Mouse (Mus musculus): ENCODE measurements around the gene Crocc. TPM values are rescaled to one million over a fixed set of nuclear protein-coding genes. Genes with fewer than 3 reads are reported as not detected.

The Crocc gene
- polyA plus RNA-seq, 1 experiment from 2014 or later: 10.0 TPM

DNA sequence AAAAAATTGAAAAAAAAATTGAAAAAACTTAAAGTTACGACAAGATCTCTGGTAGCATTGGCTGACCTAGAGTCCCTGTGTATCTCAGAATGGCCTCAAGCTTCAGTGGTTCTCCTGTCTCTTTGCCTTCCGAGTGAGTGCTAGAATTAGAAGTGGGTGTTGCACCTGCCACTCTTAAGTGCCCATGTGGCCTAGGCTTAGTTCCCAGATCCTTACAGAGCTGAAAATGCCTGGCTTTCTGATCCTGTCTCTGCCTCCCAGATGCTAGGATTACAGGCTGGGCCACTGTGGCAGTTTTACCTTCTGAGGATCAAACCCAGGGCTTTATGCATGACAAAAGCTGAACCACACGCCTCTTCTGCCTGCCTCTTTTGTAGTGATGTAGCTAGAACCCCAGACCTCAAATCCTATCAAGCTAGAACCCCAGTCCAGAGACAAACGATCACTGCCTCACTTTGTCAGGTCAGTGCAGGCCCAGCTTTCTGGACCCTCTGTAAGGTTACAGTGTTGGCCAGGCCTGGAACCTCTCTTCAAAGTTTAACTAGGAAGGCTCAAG, 3.8 kb upstream of the Crocc start:
- peaks cover 38% of the 10 kb centered on the region for H3K36me3 ChIP-seq (replicated peaks)
- no peak overlapping the region for H3K27ac ChIP-seq
- 82% methylated on average over 4 of the region's 4 CpGs for WGBS
- no peak for DNase-seq (ENCODE audit: extremely low spot score, low spot score)
- H3K27me3 ChIP-seq (ENCODE audit: poor library complexity, severe bottlenecking): no peaks in the 10 kb centered on the region
- H3K4me1 ChIP-seq: peaks cover 26% of the 10 kb centered on the region
- no peaks in the 10 kb centered on the region for H3K9me3 ChIP-seq
- H3K4me3 ChIP-seq: no peak overlapping the region

DNA sequence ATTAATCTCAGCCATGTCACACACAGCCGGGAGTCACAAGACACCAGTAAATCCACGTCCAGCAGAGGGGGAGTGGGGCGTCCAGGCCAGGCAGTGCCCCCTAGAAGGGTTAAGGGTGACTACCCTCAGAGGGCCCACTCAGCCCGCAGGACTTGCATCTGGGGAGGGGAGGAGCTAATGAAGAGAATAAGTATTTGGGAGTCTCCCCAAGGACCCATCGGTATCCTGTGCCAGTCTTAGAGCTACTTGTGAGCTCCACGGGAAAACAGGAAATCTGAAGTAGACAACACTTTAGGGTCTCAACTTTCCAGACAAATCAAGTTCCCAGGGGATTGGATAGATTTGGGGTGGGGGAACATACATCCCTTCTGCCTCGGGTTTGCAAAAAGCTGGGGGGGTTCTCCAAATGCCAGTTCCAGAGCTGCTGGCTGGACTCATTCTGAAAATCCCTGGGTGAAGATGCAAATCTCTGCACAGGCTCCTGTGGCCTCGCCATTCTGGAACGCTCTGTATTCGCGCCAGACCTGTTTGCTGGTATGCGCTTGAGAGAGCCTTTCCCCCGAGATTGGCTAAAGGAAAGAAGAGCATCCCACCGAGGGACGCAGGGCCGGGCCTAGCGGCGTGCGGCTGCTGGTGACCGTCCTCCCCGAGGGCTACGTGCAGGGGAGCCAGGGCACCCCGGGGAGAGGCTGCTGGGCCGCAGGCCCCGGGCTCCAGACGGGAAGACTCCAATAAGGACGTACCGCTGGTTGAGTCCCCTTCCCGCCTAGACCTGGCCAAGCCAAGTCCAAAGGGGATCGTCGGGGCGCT, 529 bp downstream of the Crocc start:
- no peaks in the 10 kb centered on the region for H3K27me3 ChIP-seq (ENCODE audit: poor library complexity, severe bottlenecking)
- peak overlapping the region; percentile 94 for H3K27ac ChIP-seq
- H3K36me3 ChIP-seq (replicated peaks): peaks cover 33% of the 10 kb centered on the region
- peaks cover 39% of the 10 kb centered on the region for H3K4me1 ChIP-seq
- peak; percentile 32 for DNase-seq (ENCODE audit: extremely low spot score, low spot score)
- peak overlapping the region; percentile 68 for H3K4me3 ChIP-seq
- 3% methylated on average over 31 of the region's 32 CpGs for WGBS
- no peaks in the 10 kb centered on the region for H3K9me3 ChIP-seq

DNA sequence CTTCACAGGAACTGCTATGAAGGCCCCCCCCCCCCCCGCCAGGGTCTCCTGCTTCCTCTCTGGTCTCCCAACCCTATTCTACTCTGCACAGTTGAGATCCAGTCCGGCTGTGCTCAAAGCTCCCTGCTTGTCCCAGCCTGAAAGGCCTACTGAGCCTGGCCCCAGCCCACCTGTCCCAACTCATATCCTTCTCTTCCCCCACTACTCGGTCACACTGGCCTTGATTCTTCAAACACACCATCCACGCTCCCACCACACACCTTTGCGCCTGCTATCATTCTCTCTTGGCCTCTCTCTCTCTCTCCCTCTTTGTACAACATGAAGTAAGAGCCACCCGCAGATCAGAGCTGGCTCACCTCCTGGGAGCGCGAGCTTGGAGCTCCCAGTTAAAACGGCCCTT, 1.5 kb downstream of the Crocc start:
- Histone ChIP-seq H3K27ac (peak overlapping the region; percentile 51), H3K4me1 (peaks cover 49% of the 10 kb centered on the region), H3K27me3 (ENCODE audit: poor library complexity, severe bottlenecking) (no peaks in the 10 kb centered on the region), H3K4me3 (peak overlapping the region; percentile 68; the same call in 1 of the 2 replicates), H3K36me3 (replicated peaks) (peaks cover 42% of the 10 kb centered on the region), H3K9me3 (no peaks in the 10 kb centered on the region)
- 89% methylated on average over 9 of the region's 9 CpGs for WGBS
- no peak for DNase-seq (ENCODE audit: extremely low spot score, low spot score)

DNA sequence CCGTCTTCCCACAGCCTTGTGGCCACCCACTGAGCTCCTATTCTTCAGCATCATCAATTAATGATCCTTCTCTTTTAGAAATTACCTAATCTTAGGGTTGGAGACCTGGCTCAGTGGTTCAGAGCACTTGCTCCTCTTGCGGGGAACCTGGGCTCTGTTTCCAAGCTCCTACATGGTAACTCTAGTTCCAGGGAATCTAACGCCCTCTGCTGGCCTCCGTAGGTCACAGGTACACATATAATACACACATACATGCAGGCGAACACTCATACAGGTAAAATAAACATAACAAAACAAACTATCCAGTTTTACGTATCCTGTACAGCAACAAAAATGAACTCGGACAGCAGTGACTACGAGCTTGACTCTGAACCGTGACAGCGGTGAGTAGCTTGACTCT, 3.4 kb downstream of the Crocc start:
- Histone ChIP-seq H3K9me3 (no peaks in the 10 kb centered on the region), H3K4me3 (no peak overlapping the region), H3K27ac (no peak overlapping the region), H3K27me3 (ENCODE audit: poor library complexity, severe bottlenecking) (no peaks in the 10 kb centered on the region), H3K4me1 (peaks cover 68% of the 10 kb centered on the region), H3K36me3 (replicated peaks) (peaks cover 51% of the 10 kb centered on the region)
- WGBS: 92% methylated on average over 10 of the region's 10 CpGs
- no peak for DNase-seq (ENCODE audit: extremely low spot score, low spot score)

DNA sequence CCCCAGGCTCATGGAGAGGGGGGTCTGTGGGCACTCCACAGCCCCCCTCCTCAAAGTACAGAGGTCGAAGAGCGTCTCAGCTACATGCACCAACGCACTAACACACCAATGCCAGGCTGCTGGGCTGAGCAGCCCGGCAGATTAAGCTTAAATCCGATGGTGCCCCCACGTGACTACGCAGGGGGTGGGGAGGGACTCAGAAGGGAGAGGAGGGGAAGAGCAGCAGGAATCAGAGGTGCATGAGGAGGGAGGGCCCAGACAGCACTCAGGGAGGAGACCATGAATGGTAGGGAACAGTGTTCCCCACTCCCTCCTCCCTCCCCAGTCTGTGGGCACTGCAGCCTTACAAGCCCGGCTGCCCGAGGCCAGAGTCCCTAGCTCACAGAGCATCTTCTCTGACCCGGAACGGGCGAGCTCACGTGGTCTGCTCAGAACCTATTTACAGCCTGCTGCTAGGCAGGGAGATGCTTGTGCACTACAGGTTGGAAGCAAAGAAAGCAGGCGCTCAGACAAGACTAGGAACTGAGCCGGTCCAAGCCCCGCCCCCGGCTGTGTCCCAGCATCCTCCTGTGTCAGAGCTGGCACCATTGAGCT, 6.7 kb downstream of the Crocc start:
- Histone ChIP-seq H3K27me3 (ENCODE audit: poor library complexity, severe bottlenecking) (no peaks in the 10 kb centered on the region), H3K9me3 (no peaks in the 10 kb centered on the region), H3K27ac (peak overlapping the region; percentile 85), H3K4me1 (peaks cover 70% of the 10 kb centered on the region), H3K36me3 (replicated peaks) (peaks cover 63% of the 10 kb centered on the region), H3K4me3 (peak overlapping the region; percentile 35)
- WGBS: 5% methylated on average over 17 of the region's 17 CpGs
- DNase-seq (ENCODE audit: extremely low spot score, low spot score): peak; percentile 61

DNA sequence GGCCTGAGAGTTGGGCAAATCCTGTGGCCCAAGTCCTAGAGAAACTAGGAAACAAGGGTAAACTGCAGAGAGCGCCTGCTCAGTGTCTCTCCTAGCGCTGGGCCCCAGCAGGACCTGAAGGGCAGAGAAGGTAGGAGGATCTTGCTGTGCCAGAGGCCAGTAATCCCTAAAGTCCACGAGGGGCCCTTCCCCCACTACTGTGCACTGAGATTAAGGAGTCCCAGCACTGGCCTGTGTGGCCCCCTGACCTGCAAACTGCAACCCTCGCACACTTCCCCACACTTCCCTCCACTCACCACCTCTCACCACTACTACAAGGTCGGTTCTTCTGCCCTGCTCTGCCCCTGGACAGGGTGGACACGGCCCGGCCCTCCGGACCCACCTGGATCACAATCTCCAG, 7.2 kb downstream of the Crocc start:
- 23% methylated on average over 8 of the region's 8 CpGs for WGBS
- H3K36me3 ChIP-seq (replicated peaks): peaks cover 66% of the 10 kb centered on the region
- DNase-seq (ENCODE audit: extremely low spot score, low spot score): no peak
- H3K27ac ChIP-seq: peak overlapping the region; percentile 85
- peak overlapping the region; percentile 35 for H3K4me3 ChIP-seq
- H3K4me1 ChIP-seq: peaks cover 74% of the 10 kb centered on the region
- H3K27me3 ChIP-seq (ENCODE audit: poor library complexity, severe bottlenecking): no peaks in the 10 kb centered on the region
- H3K9me3 ChIP-seq: no peaks in the 10 kb centered on the region

DNA sequence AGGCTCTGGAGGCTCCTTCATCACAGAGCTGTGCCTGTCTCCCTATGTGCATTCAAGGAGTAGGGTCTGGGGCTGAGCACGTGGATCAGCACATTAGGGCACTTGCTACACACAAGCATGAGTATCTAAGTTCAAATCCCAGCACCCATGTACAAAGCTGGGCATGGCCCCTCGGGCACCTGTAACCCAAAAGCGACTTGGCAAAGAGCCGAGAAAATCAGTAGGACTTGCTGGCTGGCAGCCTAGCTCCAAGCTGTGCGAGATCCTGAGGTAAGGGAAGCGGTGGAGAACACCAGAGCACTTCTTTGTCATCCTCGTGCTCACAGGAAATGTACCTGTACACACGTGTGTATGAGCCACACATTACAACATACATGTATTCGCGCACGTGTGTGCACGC, 7.9 kb downstream of the Crocc start:
- Histone ChIP-seq H3K36me3 (replicated peaks) (peaks cover 66% of the 10 kb centered on the region), H3K9me3 (no peaks in the 10 kb centered on the region), H3K27me3 (ENCODE audit: poor library complexity, severe bottlenecking) (no peaks in the 10 kb centered on the region), H3K4me3 (peak overlapping the region; percentile 35; the same call in 1 of the 2 replicates), H3K27ac (peak overlapping the region; percentile 85), H3K4me1 (peaks cover 81% of the 10 kb centered on the region)
- no peak for DNase-seq (ENCODE audit: extremely low spot score, low spot score)
- 82% methylated on average over 12 of the region's 12 CpGs for WGBS

DNA sequence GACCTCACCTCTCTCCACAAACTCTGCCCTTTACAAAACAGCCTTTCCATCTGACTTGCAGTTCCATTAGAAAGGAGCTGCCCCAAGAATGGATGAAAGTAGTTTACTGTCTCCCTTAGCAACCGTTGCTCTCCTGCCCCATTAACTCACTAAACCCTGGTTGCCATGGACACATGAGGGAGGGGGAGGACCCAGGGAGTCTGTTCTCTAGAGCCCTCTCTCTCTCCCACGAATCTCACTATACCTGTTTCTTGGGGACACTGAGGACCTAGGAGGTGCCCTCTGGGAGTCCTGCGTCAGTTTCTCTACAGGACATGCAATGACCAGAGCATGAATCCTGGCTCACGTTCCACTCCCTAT, 10.9 kb downstream of the Crocc start:
- no peaks in the 10 kb centered on the region for H3K9me3 ChIP-seq

DNA sequence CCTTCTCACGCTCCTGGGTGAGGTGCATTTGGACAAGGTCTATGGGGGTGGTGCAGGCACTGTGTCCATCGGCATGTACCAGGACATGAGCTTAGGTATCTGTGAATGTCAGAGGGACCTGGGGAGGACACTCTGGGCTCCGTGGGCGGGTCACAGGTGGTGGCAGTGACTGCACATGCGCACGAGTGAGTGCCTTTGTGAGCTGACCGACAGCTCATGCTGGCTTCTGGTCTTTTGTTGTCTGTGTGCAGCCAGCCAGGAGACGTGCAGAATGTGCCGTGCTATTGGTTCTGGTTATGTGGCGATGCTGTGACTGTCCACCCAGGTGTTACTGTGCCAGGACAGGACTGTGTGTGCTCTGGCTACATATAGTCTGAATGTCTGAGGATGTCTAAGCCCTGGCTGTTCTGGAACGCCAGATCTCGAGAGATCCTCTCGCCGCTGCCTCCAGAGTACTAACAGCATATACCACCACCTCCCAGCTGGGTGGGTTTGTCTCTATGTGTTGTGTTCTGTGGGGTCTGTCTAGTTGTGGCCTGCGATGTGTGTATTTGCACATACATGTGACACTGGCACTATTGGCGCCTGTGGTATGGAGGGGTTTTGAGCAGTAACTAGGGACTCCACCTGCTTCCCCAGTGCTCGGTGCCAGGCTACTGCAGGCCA, 11.4 kb downstream of the Crocc start:
- peaks cover 61% of the 10 kb centered on the region for H3K36me3 ChIP-seq (replicated peaks)
- H3K9me3 ChIP-seq: no peaks in the 10 kb centered on the region
- H3K27ac ChIP-seq: peak overlapping the region; percentile 90
- H3K4me1 ChIP-seq: peaks cover 78% of the 10 kb centered on the region
- H3K27me3 ChIP-seq (ENCODE audit: poor library complexity, severe bottlenecking): no peaks in the 10 kb centered on the region
- DNase-seq (ENCODE audit: extremely low spot score, low spot score): peak; percentile 42
- 54% methylated on average over 17 of the region's 17 CpGs for WGBS
- peak overlapping the region; percentile 31 for H3K4me3 ChIP-seq

More for the DNA sequence above, 10.9 kb downstream of the Crocc start:
- 28% methylated on average over 4 of the region's 4 CpGs for WGBS
- H3K27ac ChIP-seq: peak overlapping the region; percentile 90
- peak; percentile 86 for DNase-seq (ENCODE audit: extremely low spot score, low spot score)
- H3K4me3 ChIP-seq: peak overlapping the region; percentile 31
- H3K27me3 ChIP-seq (ENCODE audit: poor library complexity, severe bottlenecking): no peaks in the 10 kb centered on the region
- peaks cover 83% of the 10 kb centered on the region for H3K4me1 ChIP-seq
- peaks cover 60% of the 10 kb centered on the region for H3K36me3 ChIP-seq (replicated peaks)

DNA sequence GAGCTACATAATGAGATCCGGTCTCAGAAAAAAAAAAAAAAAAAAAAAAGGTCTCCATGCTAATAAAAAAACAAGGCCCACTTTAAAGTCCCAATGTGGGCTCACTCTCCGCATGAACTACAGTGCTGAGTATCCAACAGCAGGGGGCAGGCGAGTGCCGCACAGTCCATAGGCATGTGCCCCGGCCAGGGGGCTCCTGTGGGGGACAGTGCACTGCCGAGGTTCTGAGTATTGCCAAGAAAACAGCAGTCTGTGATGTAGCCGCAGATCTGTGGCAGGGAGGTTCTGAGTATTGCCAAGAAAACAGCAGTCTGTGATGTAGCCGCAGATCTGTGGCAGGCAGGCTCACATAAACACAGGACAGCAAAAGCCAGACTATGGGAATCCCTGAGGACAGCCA, 15.5 kb downstream of the Crocc start:
- Histone ChIP-seq H3K36me3 (replicated peaks) (peaks cover 80% of the 10 kb centered on the region), H3K27ac (peak overlapping the region; percentile 56; the same call in 1 of the 2 replicates)
- WGBS: 33% methylated on average over 8 of the region's 8 CpGs

DNA sequence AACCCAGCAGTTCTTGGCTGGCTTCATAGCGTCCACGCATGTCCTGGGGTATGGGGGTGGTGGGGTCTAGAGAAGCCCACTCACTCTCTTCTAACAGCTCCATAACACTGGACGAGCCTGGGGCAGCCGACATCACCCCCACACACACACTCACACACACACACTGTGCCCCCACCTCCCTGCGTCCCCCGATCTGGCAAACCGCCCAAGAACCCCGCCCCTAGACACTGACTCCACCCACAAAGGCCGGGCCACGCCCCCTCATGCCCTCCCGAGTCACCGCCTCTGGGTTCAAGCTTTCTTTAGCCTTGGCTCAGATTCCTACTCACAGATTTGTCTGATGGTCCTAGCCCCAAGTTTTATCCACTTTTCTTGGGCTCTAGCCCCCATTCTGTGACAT, 19.2 kb downstream of the Crocc start:
- 63% methylated on average over 12 of the region's 12 CpGs for WGBS
- H3K36me3 ChIP-seq (replicated peaks): peaks cover 94% of the 10 kb centered on the region

More for the DNA sequence above, 15.5 kb downstream of the Crocc start:
- Histone ChIP-seq H3K4me1 (peaks cover 48% of the 10 kb centered on the region), H3K27me3 (ENCODE audit: poor library complexity, severe bottlenecking) (no peaks in the 10 kb centered on the region), H3K4me3 (no peak overlapping the region), H3K9me3 (no peaks in the 10 kb centered on the region)
- peak; percentile 74 for DNase-seq (ENCODE audit: extremely low spot score, low spot score)

DNA sequence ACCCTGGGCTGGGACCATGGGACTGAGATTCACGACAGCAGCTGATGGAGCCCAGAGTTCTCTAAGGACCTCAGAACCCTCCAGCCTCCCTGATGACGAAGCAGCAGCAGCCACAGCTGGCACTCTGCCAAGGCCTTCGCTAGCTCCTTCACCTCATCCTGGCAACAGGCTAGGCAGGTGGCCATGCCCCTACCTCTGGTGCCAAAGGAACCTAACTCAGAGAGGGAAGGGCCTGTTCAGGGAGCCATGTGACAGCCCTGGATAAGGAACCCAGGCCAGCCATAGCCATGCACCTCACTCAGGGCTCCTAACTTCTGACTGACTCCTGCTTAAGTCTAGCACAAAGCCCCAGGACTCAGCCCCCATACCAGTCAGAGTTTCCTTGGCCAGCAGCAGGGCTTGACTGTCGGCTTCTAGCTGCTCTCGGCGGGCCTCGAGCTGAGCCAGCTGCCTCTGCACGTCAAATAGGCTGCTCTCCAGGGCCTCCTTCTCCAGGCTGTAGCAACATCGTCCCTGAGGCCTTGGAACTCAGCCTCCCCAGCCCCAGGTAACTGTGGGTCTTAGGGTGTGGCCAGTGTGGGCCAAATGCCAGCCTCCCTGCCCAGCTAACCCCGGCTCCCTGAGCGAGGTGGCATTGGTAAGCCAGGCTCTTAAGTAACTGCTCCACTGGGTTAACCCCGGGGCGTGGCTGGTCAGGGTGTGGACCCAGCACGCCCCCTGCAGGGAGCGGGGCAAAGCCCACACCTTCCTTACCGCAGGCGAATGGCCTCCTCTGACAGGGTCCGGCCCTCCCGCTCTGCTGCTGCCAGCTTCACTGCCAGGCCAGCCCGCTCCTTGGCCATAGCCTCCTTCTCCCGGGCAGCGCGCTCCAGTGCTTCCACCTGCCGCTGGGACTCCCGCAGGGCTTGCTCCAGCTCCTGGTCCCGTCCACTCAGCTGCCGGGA, 26.5 kb downstream of the Crocc start:
- no peak for DNase-seq (ENCODE audit: extremely low spot score, low spot score)
- 89% methylated on average over 27 of the region's 27 CpGs for WGBS
- no peaks in the 10 kb centered on the region for H3K4me1 ChIP-seq
- no peak overlapping the region for H3K4me3 ChIP-seq
- H3K9me3 ChIP-seq: no peaks in the 10 kb centered on the region
- no peaks in the 10 kb centered on the region for H3K27me3 ChIP-seq (ENCODE audit: poor library complexity, severe bottlenecking)
- H3K27ac ChIP-seq: no peak overlapping the region
- peaks cover 98% of the 10 kb centered on the region for H3K36me3 ChIP-seq (replicated peaks)

More for the DNA sequence above, 19.2 kb downstream of the Crocc start:
- peaks cover 14% of the 10 kb centered on the region for H3K4me1 ChIP-seq
- DNase-seq (ENCODE audit: extremely low spot score, low spot score): no peak
- H3K4me3 ChIP-seq: no peak overlapping the region
- H3K9me3 ChIP-seq: no peaks in the 10 kb centered on the region
- H3K27ac ChIP-seq: no peak overlapping the region
- no peaks in the 10 kb centered on the region for H3K27me3 ChIP-seq (ENCODE audit: poor library complexity, severe bottlenecking)
